Mouse (Mus musculus) lung, postnatal 0 days (tissue): ENCODE measurements at regions not wholly inside any gene's neighbourhood (a gene's known extent, or its start where the extent isn't known, plus 50 kb on each side); places are given as distances from the start of the nearest gene placed in this dataset.

Experiments used
- CTCF ChIP-seq: IDR thresholded peaks from 2 replicates; pipeline ENCODE4 v1.5.1; 2016; ENCODE audit warnings: antibody characterized with exemption, mild to moderate bottlenecking
- EP300 ChIP-seq: IDR thresholded peaks from 2 replicates; pipeline ENCODE4 v1.6.1; 2016; ENCODE audit warnings: antibody characterized with exemption, mild to moderate bottlenecking, control low read depth

DNA sequence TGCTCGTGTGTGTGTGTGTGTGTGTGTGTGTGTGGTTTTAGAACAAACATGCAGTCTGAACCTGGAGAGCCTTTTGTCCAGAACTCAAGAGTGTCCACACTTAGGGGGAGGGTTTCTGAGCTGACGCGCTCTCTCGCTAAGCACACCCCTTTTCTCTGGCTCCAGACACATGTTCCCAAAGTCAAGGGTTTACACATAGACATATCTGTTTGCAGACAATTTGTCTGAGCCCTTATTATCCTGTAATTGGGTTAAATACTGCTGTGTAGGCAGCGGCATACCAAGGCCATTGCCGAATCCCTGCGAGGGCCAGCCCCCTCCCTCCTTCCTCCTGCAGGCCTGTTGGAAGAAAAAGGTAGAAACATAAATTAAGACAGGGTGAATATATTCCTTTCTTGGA is 190.4 kb downstream of the Cdc5l start:
- no peak for TF ChIP-seq CTCF
- no peak for TF ChIP-seq EP300
